Mouse (Mus musculus) heart, adult 9 months (tissue): Measurements from ENCODE around the gene Olfr1045.
"Not testable (repeated sequence)": the region's sequence is repeated elsewhere in the genome, so short reads cannot be mapped to it uniquely, and the experiment has no call there.

Experiments
- DNase-seq, 2 experiments: peaks; one replicate each; pipeline ENCODE4 v3.0.0; 2022; ENCODE audit warnings: low spot score in 2 of 2

Olfr1045 gene

DNA sequence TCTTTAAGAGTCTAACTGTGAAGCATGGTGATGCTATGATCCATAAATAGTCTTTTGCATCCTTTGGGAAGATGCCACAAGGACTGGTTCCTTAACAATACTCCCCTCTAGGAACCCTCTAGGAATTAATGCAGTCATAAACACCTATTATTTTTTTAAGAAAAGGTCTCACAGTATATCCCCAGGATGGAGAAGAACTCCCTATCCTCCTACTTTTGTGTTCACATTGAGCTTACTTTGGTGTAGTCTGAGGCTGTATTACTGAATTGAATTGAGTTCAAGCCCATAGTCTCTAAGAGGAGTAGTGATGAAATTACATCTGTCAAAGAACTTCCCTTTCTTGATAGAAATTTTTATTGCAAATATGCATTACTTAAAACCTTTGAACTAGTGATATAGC is at the start of gene Olfr1045:
Gene Olfr1045 (minus strand): TSS at position 101 of the 400 bp plus-strand sequence.
- DNase-seq = no peak

DNA sequence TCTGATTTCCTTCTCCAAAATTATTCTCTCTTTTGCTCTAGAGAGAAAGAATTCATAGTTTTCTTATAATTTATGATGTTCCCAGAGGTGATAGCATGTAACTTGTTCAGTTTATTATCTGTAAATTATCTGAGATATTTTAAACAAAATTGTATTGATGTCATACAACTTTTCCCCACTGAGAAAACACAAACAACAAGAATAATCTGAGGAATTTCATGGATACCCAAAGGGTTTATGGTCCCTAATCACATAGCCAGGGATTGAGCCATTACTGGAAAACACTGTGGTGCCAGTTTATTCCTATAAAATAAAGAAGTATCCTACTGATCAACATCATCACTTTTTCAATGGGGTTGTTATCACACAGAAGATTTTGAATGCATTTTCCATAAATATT is 37.4 kb upstream of the Olfr1045 start, which contains the start of gene Olfr1048:
Gene Olfr1048 (minus strand): TSS at position 101 of the 400 bp plus-strand sequence.
- no peak for DNase-seq

DNA sequence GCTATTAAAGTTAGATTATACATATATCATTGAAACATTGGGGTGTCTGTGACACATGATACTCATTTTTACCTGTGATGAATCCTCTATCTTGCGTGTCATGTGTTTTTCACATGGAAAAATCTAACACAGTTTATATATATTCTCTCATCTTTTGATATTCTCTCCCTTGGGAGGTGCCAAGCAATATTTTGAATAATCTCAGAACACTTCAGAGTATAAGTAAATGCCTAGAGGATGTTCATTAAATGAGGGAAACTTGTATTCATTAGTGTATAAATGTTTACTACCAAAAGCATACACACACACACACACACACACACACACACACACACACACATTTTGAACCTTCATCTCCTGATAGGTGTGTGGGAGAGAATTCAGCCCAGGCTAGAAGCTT is 28.5 kb upstream of the Olfr1045 start, which contains the start of gene Olfr1047:
Gene Olfr1047 (minus strand): TSS at position 101 of the 400 bp plus-strand sequence.
- DNase-seq = no peak

DNA sequence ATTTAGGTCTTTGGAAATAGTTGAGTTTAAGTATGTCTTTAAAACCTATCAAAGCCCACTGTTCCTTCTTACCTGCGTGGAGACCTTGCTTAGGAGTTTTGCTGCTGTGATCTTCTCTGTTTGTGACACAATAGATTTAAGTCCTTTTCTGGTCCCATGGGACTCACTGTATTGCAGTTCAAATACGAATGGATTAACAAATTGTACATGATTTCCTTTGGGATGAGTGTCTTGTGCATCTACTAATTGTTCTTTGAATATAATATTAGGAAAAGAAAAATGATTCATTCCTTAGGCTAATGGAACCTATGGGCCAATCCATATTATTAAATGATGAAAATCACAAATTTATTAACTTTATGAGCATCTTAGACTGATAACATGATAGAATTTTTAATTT is 16.4 kb upstream of the Olfr1045 start, which contains the start of gene Olfr1046:
Gene Olfr1046 (minus strand): TSS at position 101 of the 400 bp plus-strand sequence.
- DNase-seq = no peak

DNA sequence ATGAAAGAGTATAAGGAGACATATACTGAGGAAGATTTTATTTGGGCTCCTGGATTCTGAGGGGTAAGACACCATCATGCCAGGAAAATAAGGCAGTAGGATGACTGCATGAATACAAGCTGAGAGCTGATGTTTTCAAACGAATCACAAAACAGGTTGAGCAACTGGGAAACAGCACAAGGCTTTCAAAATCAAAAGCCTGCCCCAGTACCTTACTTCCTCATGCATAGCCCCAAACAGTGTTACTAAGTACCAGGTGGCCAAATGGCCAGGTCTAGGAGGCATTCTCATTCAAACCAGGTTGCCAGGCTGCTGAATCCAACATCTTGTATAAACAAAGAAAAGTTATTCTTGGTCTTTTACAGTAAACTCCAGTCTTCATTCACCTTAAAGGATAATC is 6.9 kb downstream of the Olfr1045 start:
- no peak for DNase-seq

DNA sequence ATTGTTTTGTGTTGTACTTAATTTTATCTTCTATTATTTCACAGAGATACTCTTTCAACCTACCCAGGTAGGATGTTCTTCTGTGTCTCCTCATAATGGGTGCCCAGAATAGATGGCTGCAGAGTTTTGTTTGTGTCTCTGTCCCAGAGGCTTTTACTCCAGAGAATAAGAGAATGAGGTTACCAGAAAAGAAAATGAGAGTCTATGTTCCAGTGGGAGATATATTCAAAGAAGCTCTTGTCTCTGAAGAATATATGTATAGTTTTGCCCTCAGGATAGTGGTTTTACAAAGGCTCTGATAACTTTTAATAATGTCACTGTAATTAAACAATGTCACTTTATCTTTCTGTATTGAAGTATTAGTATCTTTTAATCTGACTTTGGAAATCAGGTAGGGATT is 17.2 kb downstream of the Olfr1045 start, which contains the start of gene Olfr52:
Gene Olfr52 (minus strand): TSS at position 101 of the 400 bp plus-strand sequence.
- no peak for DNase-seq

DNA sequence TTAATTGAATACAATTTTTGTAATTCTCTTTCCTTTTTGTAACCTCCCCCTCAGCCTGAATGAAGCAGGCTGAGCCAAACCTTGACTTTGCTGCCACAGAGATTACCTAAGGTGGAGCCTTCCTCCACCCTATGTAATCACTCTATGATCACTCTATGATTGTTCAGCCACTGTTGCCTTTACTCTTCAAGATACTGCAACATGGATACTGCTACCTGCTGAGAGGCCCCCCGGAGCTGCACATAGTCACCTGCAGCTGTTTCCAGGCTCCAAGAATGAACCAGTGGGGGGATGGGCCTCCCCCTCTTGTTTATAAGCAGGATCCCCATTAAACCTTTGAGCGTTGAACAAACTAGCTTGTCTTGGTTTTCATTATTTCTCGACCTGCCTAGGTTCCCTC is 22.9 kb downstream of the Olfr1045 start:
- no peak for DNase-seq

DNA sequence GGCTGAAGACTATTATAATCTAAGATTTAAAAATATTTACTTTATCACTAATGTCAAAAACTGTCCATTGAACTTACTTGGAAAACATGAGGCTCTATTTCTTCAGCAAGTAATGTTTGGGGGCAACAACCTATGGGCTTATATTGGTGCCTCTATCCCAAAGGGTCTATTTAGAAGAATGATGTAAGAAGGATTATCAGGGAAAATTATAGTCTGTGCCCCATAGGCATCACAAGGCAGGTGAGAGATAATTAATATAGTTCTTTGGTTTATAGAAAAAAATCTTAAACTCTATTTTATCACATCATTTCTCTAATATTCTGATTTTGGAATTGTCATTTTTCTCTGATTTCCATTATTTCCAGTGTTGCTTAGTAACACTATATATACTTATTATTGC is 25.1 kb downstream of the Olfr1045 start, which contains the start of gene Olfr1044:
Gene Olfr1044 (minus strand): TSS at position 101 of the 400 bp plus-strand sequence.
- no peak for DNase-seq

DNA sequence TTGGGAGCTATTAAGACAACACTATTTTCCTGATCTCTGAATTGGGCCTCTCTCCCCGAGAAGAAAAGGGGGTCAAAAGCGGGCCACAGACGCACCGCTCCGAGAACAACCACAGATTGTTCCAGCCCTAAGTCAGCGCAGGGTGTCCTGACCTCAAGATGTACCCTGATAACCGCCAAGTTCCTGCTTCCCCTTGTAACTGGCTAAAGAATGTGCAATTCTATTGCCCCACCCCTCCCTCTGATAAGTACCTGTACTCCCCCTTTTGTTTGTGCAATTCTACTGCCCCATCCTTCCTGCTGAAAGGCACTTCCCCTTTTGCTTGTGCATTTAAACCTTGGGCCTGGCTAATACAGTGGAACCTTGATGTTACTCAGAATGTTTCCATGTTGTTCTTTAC is 27.4 kb downstream of the Olfr1045 start:
- DNase-seq = not testable (repeated sequence)

DNA sequence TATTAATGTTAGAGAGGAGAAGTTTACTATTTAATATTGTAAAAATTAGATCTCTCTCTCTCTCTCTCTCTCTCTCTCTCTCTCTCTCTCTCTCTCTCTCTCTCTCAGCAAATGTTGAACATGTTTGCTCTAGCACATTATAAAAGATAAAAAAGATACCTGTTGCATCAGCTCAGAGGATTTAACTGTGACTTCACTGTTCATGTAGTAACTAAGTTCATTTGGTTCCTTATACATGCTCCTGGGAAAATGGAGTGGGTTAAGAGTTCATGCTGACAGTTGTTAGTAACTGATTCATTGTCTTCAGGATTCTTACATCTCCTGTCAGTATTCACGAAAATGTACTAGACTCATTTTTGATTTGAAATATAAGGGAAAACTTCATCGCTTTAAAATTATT is 35.4 kb downstream of the Olfr1045 start, which contains the start of gene Olfr1043:
Gene Olfr1043 (minus strand): TSS at position 101 of the 400 bp plus-strand sequence.
- DNase-seq = no peak

DNA sequence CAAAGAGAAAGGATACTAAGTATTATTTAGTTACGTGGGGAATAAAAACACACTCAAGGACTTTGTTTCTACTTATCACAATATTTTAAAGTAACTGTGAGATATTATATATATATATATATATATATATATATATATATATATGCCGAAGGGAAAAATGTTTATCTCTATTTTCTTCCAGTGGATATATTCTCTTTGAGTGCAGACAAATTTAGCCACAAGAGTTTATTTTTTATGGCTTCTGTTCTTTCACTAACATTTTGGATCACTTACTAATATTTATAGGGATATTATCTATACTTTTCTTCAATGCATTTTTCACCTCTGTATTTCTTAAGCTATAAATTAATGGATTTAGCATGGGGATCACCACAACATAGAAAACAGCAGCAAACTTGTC is 41.1 kb downstream of the Olfr1045 start, which contains the start of gene Olfr1042:
Gene Olfr1042 (minus strand): TSS at position 101 of the 400 bp plus-strand sequence.
- DNase-seq = no peak

DNA sequence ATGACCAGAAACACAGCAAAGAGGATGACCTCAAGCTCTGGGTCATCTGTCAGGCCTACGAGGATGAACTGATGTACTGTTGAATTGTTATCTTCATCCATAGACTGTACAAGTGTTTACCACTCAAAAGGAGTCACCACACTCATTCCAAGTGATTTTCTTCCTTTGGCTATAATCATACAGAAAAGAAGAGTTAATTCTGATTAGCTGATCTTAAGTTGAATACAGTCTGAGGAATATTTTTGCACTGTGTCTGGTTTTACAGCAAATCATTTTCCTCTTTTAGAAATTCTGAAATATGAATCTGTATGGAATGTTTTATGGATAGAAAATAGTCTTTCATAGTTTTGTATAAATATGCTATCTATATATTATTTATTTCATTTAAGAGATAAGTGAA is 56.2 kb downstream of the Olfr1045 start, which contains the start of gene Olfr1040:
Gene Olfr1040 (minus strand): TSS at position 101 of the 400 bp plus-strand sequence.
- DNase-seq = no peak
